Mouse (Mus musculus): ENCODE measurements at regions not wholly inside any gene's neighbourhood (a gene's known extent, or its start where the extent isn't known, plus 50 kb on each side); places are given as distances from the start of the nearest gene placed in this dataset.

GRCm38 (mm10) chr10:95773425-95773980, 69.2 kb downstream of the Gm33543 start:
- no peaks in the 10 kb centered on the region for H3K36me3 ChIP-seq
- ATAC-seq (ENCODE audit: low read depth) = no peak
- 90% methylated on average over 16 of the region's 16 CpGs for WGBS

GRCm38 (mm10) chr10:95772811-95773424, 69.8 kb downstream of the Gm33543 start:
- Histone ChIP-seq H3K4me2 (no peak overlapping the region), H3K27me3 (no peaks in the 10 kb centered on the region), H3K9ac (no peak overlapping the region), H3K36me3 (no peaks in the 10 kb centered on the region), H3K27ac (replicated peaks) (no peak overlapping the region), H3K4me3 (no peak overlapping the region), H3K9me3 (no peaks in the 10 kb centered on the region), H3K4me1 (replicated peaks) (no peaks in the 10 kb centered on the region)
- ATAC-seq (ENCODE audit: low read depth) = no peak
- 90% methylated on average over 9 of the region's 9 CpGs for WGBS

More at GRCm38 (mm10) chr10:95773425-95773980, 69.2 kb downstream of the Gm33543 start:
- Histone ChIP-seq H3K27ac (replicated peaks) (no peak overlapping the region), H3K4me2 (no peak overlapping the region), H3K4me1 (replicated peaks) (no peaks in the 10 kb centered on the region), H3K4me3 (no peak overlapping the region), H3K9ac (no peak overlapping the region), H3K27me3 (no peaks in the 10 kb centered on the region), H3K9me3 (no peaks in the 10 kb centered on the region)

DNA sequence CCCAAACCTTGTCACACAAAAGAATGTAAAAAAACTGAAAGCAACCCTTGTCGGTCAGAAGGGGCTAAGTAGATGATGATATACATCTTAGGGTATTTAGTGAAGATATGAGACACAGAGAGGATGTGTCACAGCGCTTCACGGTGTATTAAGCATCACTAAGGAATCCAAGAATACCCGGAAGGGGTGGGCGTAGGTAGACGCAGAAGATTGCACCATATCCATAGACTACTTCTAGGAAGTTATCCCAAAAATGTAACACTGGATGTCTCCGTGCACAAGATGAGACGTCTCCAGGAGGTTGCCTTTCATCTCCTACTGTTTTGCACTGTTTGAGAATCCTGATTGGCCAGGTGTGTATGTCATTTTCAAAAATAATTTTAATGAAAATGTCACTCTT, 73.8 kb downstream of the Gm33543 start:
- Histone ChIP-seq H3K9me3 (no peaks in the 10 kb centered on the region), H3K4me1 (replicated peaks) (no peaks in the 10 kb centered on the region), H3K27ac (replicated peaks) (no peak overlapping the region), H3K4me2 (no peak overlapping the region), H3K9ac (no peak overlapping the region), H3K27me3 (no peaks in the 10 kb centered on the region), H3K4me3 (no peak overlapping the region), H3K36me3 (no peaks in the 10 kb centered on the region)
- whole genome bisulfite sequencing = 89% methylated on average over 8 of the region's 8 CpGs
- no peak for ATAC-seq (ENCODE audit: low read depth)

- Histone ChIP-seq H3K36me3 (no peaks in the 10 kb centered on the region), H3K27me3 (no peaks in the 10 kb centered on the region), H3K4me3 (no peak overlapping the region), H3K4me2 (no peak overlapping the region), H3K27ac (replicated peaks) (no peak overlapping the region), H3K9me3 (no peaks in the 10 kb centered on the region), H3K4me1 (replicated peaks) (no peaks in the 10 kb centered on the region), H3K9ac (no peak overlapping the region)
- 46% methylated on average over 7 of the region's 7 CpGs for whole genome bisulfite sequencing
- ATAC-seq (ENCODE audit: low read depth) = no peak
Measured at GRCm38 (mm10) chr10:95767526-95768161, 75.1 kb downstream of the Gm33543 start.

- Histone ChIP-seq H3K9ac (no peak overlapping the region), H3K4me3 (no peak overlapping the region), H3K27ac (replicated peaks) (no peak overlapping the region), H3K4me2 (no peak overlapping the region), H3K9me3 (no peaks in the 10 kb centered on the region), H3K36me3 (no peaks in the 10 kb centered on the region), H3K4me1 (replicated peaks) (no peaks in the 10 kb centered on the region), H3K27me3 (no peaks in the 10 kb centered on the region)
- WGBS = 85% methylated on average over 4 of the region's 4 CpGs
- ATAC-seq (ENCODE audit: low read depth) = no peak
Measured at GRCm38 (mm10) chr10:95764129-95764528, 78.6 kb downstream of the Gm33543 start.

- WGBS = 68% methylated on average over 8 of the region's 8 CpGs
- no peaks in the 10 kb centered on the region for H3K36me3 ChIP-seq
- no peak for ATAC-seq (ENCODE audit: low read depth)
- H3K9ac ChIP-seq = no peak overlapping the region
- H3K4me2 ChIP-seq = no peak overlapping the region
- H3K27me3 ChIP-seq = no peaks in the 10 kb centered on the region
- no peaks in the 10 kb centered on the region for H3K4me1 ChIP-seq (replicated peaks)
- no peak overlapping the region for H3K27ac ChIP-seq (replicated peaks)
- no peaks in the 10 kb centered on the region for H3K9me3 ChIP-seq
- no peak overlapping the region for H3K4me3 ChIP-seq
Measured at GRCm38 (mm10) chr10:95762632-95763031, 80.1 kb downstream of the Gm33543 start.

DNA sequence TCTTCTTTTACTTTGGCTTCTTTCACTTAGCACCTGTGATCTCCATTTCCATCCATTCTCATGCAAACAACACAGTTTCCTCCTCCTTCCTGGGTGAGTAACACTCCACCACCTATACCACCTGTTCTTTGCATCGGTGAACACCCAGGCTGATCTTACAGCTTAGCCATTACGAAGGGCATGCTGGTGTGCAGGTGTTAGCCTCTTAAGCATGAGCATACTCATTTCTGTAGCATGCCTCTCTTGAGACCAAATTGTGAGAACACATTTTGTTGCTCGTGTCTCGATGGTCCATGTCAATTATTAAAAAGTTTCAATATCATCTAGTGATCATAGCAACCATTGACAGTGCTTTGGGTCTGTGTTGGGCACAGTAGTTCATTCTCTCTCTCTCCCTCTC, 80.8 kb downstream of the Gm33543 start:
- Histone ChIP-seq H3K4me1 (replicated peaks) (no peaks in the 10 kb centered on the region), H3K9ac (no peak overlapping the region), H3K27me3 (no peaks in the 10 kb centered on the region), H3K4me2 (no peak overlapping the region), H3K4me3 (no peak overlapping the region), H3K36me3 (no peaks in the 10 kb centered on the region), H3K27ac (replicated peaks) (no peak overlapping the region), H3K9me3 (no peaks in the 10 kb centered on the region)
- no peak for ATAC-seq (ENCODE audit: low read depth)
- WGBS = 91% methylated on average over 4 of the region's 4 CpGs

- H3K27me3 ChIP-seq = no peaks in the 10 kb centered on the region
- no peaks in the 10 kb centered on the region for H3K4me1 ChIP-seq (replicated peaks)
- no peaks in the 10 kb centered on the region for H3K36me3 ChIP-seq
- H3K9me3 ChIP-seq = no peaks in the 10 kb centered on the region
- H3K4me2 ChIP-seq = no peak overlapping the region
- 90% methylated on average over 9 of the region's 9 CpGs for WGBS
- H3K27ac ChIP-seq (replicated peaks) = no peak overlapping the region
- no peak overlapping the region for H3K4me3 ChIP-seq
- no peak for ATAC-seq (ENCODE audit: low read depth)
- H3K9ac ChIP-seq = no peak overlapping the region
Measured at GRCm38 (mm10) chr10:95760121-95760870, 82.4 kb downstream of the Gm33543 start.

- no peaks in the 10 kb centered on the region for H3K36me3 ChIP-seq
- no peak overlapping the region for H3K4me2 ChIP-seq
- ATAC-seq (ENCODE audit: low read depth) = no peak
- H3K27ac ChIP-seq (replicated peaks) = no peak overlapping the region
- no peaks in the 10 kb centered on the region for H3K9me3 ChIP-seq
- H3K9ac ChIP-seq = no peak overlapping the region
- WGBS = 92% methylated on average over 8 of the region's 8 CpGs
- H3K4me1 ChIP-seq (replicated peaks) = no peaks in the 10 kb centered on the region
- H3K4me3 ChIP-seq = no peak overlapping the region
- no peaks in the 10 kb centered on the region for H3K27me3 ChIP-seq
Measured at GRCm38 (mm10) chr10:95758181-95758580, 84.5 kb downstream of the Gm33543 start.

GRCm38 (mm10) chr10:95755429-95755828, 82.2 kb upstream of the Anapc15-ps start:
- Histone ChIP-seq H3K9ac (no peak overlapping the region), H3K36me3 (no peaks in the 10 kb centered on the region), H3K27me3 (no peaks in the 10 kb centered on the region), H3K9me3 (no peaks in the 10 kb centered on the region), H3K4me2 (no peak overlapping the region), H3K4me1 (replicated peaks) (no peaks in the 10 kb centered on the region), H3K4me3 (no peak overlapping the region), H3K27ac (replicated peaks) (no peak overlapping the region)
- 98% methylated on average over 3 of the region's 3 CpGs for WGBS
- no peak for ATAC-seq (ENCODE audit: low read depth)

GRCm38 (mm10) chr10:95753396-95753905, 80.2 kb upstream of the Anapc15-ps start:
- no peak for ATAC-seq (ENCODE audit: low read depth)
- no peak overlapping the region for H3K9ac ChIP-seq
- H3K27me3 ChIP-seq = no peaks in the 10 kb centered on the region
- H3K9me3 ChIP-seq = no peaks in the 10 kb centered on the region
- no peak overlapping the region for H3K4me3 ChIP-seq
- H3K27ac ChIP-seq (replicated peaks) = no peak overlapping the region
- H3K36me3 ChIP-seq = no peaks in the 10 kb centered on the region
- no peak overlapping the region for H3K4me2 ChIP-seq
- WGBS = 91% methylated on average over 11 of the region's 11 CpGs
- no peaks in the 10 kb centered on the region for H3K4me1 ChIP-seq (replicated peaks)

DNA sequence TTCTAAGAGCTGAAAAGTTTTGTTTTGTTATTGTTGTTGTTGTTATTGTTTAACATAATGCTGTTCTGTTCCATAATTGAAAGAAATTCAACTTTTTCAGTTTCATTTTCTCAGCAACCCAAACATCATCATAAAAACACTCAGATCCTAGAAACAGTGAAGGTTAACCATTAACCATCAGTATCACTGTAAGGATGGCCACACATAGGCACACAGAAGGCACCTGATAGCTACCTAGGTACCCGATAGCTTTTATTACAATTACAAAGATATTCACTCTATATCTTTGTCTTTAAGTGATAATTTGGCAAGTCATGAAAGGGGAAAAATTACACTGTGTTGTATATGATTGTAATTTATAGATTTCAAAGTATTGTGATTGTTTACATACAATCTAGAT, 75.1 kb upstream of the Anapc15-ps start:
- WGBS = 96% methylated on average over 1 of the region's 1 CpGs
- Histone ChIP-seq H3K36me3 (no peaks in the 10 kb centered on the region), H3K27me3 (no peaks in the 10 kb centered on the region), H3K4me3 (no peak overlapping the region), H3K27ac (replicated peaks) (no peak overlapping the region), H3K4me1 (replicated peaks) (no peaks in the 10 kb centered on the region), H3K4me2 (no peak overlapping the region), H3K9me3 (no peaks in the 10 kb centered on the region), H3K9ac (no peak overlapping the region)
- ATAC-seq (ENCODE audit: low read depth) = no peak

All from neural tube, embryonic 13.5 days (tissue).